Mouse (Mus musculus) splenic B cell, adult 2 months (primary cell): ENCODE results near the gene Tldc1.
A peak's percentile ranks its signal among the peaks of the same experiment; 100 is the strongest.

Source experiments
- DNase-seq: peaks from one replicate; pipeline ENCODE4 v3.0.0-alpha.2; 2011; ENCODE audit warnings: low read depth, low spot score
- H3K27me3 ChIP-seq: 2 replicates; pipeline ENCODE4 v1.6.1; 2012; ENCODE audit warnings: mild to moderate bottlenecking, low read length, moderate library complexity, mixed read lengths; ENCODE audit not compliant: control insufficient read depth, poor library complexity, insufficient read depth, severe bottlenecking
- H3K36me3 ChIP-seq: 2 replicates; pipeline ENCODE4 v1.6.1; 2012; ENCODE audit warnings: mild to moderate bottlenecking, low read length, moderate library complexity, mixed read lengths; ENCODE audit not compliant: control insufficient read depth, poor library complexity, insufficient read depth, severe bottlenecking

The Tldc1 gene

GRCm38 (mm10) chr8:119788607-119789381, 10.6 kb upstream of the Tldc1 start:
- H3K36me3 ChIP-seq: no peaks in the 10 kb centered on the region
- DNase-seq: no peak

GRCm38 (mm10) chr8:119787341-119787740, 9.1 kb upstream of the Tldc1 start:
- no peaks in the 10 kb centered on the region for H3K27me3 ChIP-seq
- no peak for DNase-seq
- no peaks in the 10 kb centered on the region for H3K36me3 ChIP-seq

More at GRCm38 (mm10) chr8:119788607-119789381, 10.6 kb upstream of the Tldc1 start:
- H3K27me3 ChIP-seq: no peaks in the 10 kb centered on the region

GRCm38 (mm10) chr8:119786871-119787270, 8.7 kb upstream of the Tldc1 start:
- Histone ChIP-seq H3K27me3 (no peaks in the 10 kb centered on the region), H3K36me3 (no peaks in the 10 kb centered on the region)
- no peak for DNase-seq

- Histone ChIP-seq H3K27me3 (no peaks in the 10 kb centered on the region), H3K36me3 (no peaks in the 10 kb centered on the region)
- no peak for DNase-seq
These were observed 7.7 kb upstream of the Tldc1 start for GRCm38 (mm10) chr8:119785764-119786405.

- no peaks in the 10 kb centered on the region for H3K27me3 ChIP-seq
- no peaks in the 10 kb centered on the region for H3K36me3 ChIP-seq
- no peak for DNase-seq
These were observed 6.5 kb upstream of the Tldc1 start for GRCm38 (mm10) chr8:119784676-119785075.

GRCm38 (mm10) chr8:119784141-119784574, 5.9 kb upstream of the Tldc1 start:
- no peaks in the 10 kb centered on the region for H3K27me3 ChIP-seq
- DNase-seq: peak; percentile 92

DNA sequence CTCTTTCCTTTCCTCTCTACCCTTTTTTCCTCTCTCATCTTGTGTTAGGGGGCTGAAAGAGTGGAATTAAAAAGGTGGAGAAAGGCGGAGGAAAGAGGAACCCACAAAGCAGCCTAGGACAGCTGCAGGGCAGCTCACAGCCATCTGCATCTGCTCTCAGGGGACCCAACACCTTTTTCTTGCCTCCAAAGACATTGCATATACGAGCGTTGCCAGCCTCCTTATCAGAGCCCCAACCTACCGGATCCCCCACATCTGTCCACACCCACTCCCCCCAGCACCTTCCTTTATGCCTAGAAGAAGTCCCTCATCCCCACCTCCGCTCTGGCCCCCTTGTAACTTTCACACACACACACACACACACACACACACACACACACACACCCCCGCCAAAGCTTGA, 5.4 kb upstream of the Tldc1 start:
- DNase-seq: peak; percentile 65
- Histone ChIP-seq H3K27me3 (no peaks in the 10 kb centered on the region), H3K36me3 (no peaks in the 10 kb centered on the region)

More at GRCm38 (mm10) chr8:119784141-119784574, 5.9 kb upstream of the Tldc1 start:
- H3K36me3 ChIP-seq: no peaks in the 10 kb centered on the region

DNA sequence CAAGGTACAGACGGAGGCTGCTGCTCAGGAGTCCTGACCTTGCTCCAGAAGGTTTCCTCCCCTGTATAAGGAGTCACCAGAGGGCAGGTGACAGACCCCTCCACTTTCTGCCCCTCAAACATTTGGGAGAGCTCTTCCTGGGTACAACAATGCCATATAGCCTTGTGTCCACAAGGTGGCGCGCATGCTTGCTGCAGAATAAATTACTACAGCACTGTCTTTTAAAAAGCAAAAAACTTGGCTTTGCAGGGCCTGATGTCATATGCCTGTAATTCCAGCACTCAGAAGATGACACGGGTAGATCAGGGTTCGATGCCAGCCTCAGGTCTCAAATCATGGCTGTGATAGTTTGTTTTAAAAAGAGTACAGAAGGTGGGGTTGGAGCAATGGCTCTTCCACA, 4.5 kb upstream of the Tldc1 start:
- H3K27me3 ChIP-seq: no peaks in the 10 kb centered on the region
- H3K36me3 ChIP-seq: no peaks in the 10 kb centered on the region
- peak; percentile 89 for DNase-seq

- DNase-seq: peak; percentile 62
- Histone ChIP-seq H3K27me3 (no peaks in the 10 kb centered on the region), H3K36me3 (no peaks in the 10 kb centered on the region)
These were observed 3.0 kb upstream of the Tldc1 start for GRCm38 (mm10) chr8:119781086-119781840.

- Histone ChIP-seq H3K36me3 (no peaks in the 10 kb centered on the region), H3K27me3 (no peaks in the 10 kb centered on the region)
- DNase-seq: no peak
These were observed 2.3 kb upstream of the Tldc1 start for GRCm38 (mm10) chr8:119780402-119781049.

DNA sequence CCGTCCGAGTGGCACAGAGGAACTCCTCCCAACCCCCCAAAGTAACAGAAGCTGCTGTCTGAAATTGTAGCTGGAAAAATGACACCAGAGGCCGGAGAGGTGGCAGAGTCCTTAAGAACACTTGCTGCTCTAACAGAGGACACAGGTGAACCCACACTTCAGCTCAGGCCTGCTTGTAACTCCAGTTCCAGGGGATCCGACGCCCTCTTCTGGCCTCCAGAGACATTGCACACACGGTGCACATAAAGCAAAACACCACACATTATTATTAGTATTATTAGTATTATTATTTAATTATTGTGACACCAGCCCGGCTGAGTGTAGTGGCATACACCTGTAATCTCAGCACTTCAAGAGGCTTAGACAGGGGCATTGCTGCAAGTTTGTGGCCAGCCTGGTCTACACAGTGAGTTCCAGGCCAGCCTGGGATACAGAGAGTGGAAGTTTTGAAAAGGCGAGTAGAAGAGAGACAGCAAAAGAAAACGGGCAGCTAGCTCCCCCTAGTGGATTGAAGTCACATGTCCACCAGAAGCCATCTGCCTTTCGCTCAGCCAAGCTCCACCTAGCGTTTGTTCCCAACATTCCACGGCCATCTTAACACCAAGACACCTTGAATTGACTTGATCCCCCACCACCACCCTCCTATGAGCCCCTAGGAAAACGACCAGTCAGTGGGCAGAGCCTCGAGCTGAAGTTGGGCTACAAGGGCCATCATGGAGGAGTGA, 959 bp upstream of the Tldc1 start:
- no peaks in the 10 kb centered on the region for H3K27me3 ChIP-seq
- DNase-seq: peak; percentile 93
- no peaks in the 10 kb centered on the region for H3K36me3 ChIP-seq

DNA sequence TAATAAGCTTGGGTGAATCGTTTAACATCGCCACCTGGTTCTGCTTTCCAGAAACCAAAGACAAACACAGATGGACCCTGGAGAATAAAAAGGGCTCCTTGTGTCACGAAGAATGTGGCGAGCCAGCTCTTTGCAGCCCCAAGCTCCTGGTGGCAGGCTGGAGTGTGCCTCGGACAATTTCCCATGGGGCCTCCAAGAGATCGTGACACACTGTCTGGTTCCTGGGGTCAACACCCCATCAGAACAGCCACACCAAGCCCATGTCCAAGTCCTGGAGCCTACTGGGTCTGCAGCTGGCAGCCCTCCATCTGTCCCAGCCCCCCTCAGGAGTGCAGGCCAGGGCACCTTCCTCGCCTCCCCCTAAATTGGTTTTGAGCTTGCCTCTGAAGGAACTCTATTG, 451 bp downstream of the Tldc1 start:
- no peaks in the 10 kb centered on the region for H3K27me3 ChIP-seq
- no peaks in the 10 kb centered on the region for H3K36me3 ChIP-seq
- peak; percentile 38 for DNase-seq

DNA sequence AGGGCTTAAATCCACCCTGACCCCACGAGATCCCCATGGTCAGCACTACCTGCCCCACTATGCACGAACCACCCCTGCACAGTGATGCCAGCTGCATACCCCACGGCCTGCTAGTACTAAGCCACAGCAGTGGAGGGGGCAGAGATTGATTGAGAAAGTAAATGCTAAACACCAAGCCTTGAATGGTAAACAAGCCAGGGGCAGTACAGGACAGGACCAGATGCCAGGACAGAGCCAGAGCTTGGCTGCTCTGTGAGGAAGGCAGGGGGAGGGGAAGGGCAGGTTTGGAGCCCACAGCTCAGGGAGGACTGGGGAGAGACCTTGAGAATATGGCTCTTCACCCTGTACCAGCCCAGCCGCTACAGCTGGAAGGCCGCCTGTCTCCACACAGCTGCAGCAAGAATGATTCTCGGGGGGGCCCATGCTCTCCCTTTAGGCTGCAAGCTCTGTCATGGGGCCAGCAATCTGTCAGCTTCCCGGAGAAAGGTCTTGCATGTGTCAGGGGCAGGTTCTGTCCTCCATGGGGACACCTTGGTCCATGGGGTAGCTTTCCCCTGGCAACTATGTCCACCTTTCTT, 1.5 kb downstream of the Tldc1 start:
- DNase-seq: no peak
- H3K36me3 ChIP-seq: no peaks in the 10 kb centered on the region
- no peaks in the 10 kb centered on the region for H3K27me3 ChIP-seq
